Mouse (Mus musculus): ENCODE results near the gene Gal3st2.

DNA sequence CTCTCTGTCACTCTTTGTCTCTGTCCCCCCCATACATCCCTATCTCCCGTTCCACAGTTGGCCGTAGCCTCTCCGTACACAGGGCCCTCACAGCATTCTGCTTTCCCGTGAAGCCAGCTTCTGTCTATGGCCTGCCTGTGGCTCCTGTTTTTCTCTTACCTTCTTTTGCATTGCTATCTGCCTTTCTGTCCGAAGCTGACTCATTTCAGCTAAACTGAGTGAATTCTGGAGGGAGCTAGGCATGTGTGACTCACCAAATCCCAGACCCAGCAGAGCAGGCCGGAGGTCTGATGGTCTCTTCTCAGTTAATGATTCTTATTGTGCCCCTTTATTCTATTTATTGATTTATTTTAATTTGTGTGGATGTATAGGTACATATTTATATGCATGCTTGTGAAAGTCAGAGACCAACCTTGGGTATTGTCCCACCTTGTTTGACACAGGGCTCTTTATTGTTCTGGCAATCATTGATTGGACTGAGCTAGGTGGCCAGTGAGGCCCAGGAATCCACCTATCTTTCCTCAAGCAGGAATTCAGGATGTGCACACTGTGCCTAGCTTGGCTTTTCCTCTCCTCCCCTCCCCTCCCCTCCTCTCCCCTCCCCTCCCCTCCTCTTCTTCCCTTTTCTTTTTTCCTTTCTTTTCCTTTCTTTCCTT, 25.1 kb upstream of the Gal3st2 start:
- TF ChIP-seq GATA1 (IDR thresholded peaks at IDR 0.05; ENCODE audit: low read depth, low read length) (no peak), USF1 (IDR thresholded peaks at IDR 0.05; ENCODE audit: low read depth, low read length) (no peak), MAX (IDR thresholded peaks at IDR 0.05; ENCODE audit: low read length) (no peak), E2F4 (IDR thresholded peaks at IDR 0.05; ENCODE audit: borderline replicate concordance, low read depth, low read length) (no peak), CTCF (IDR thresholded peaks at IDR 0.05 in 2 of 3, conservative IDR thresholded peaks at IDR 0.05 in 1 of 3; ENCODE audit: control insufficient read depth in 1 of 3, insufficient read depth in 1 of 3, low read depth in 2 of 3, low read length in 3 of 3, poor library complexity in 1 of 3, severe bottlenecking in 1 of 3) (no peak), EP300 (IDR thresholded peaks at IDR 0.05; ENCODE audit: low read depth in 1 of 2, low read length in 2 of 2) (no peak), POLR2A (IDR thresholded peaks at IDR 0.05; ENCODE audit: control insufficient read depth in 1 of 2, insufficient read depth in 1 of 2, low read depth in 1 of 2, low read length in 2 of 2, poor library complexity in 1 of 2) (no peak), POLR2AphosphoS5 (IDR thresholded peaks at IDR 0.05; ENCODE audit: borderline replicate concordance, low read depth, low read length) (no peak), MAFK (IDR thresholded peaks at IDR 0.05; ENCODE audit: borderline replicate concordance, low read depth, low read length) (no peak), HCFC1 (IDR thresholded peaks at IDR 0.05; ENCODE audit: low read depth, low read length) (no peak), ELF1 (IDR thresholded peaks at IDR 0.05; ENCODE audit: low read depth, low read length) (no peak), ZC3H11A (IDR thresholded peaks at IDR 0.05; ENCODE audit: low read depth, low read length) (no peak)
